Mouse (Mus musculus): ENCODE measurements around the gene Astn2. TPM values are rescaled to one million over a fixed set of nuclear protein-coding genes. Genes with fewer than 3 reads are reported as not detected.

Gene Astn2
- polyA plus RNA-seq, 1 experiment from 2014 or later = 0.82 TPM

GRCm38 (mm10) chr4:66306377-66306776, 98.0 kb downstream of the Astn2 start:
- Histone ChIP-seq H3K9ac (no peak overlapping the region), H3K4me3 (replicated peaks) (no peak overlapping the region), H3K36me3 (no peaks in the 10 kb centered on the region), H3K9me3 (no peaks in the 10 kb centered on the region), H3K27ac (no peak overlapping the region), H3K27me3 (replicated peaks) (no peaks in the 10 kb centered on the region), H3K4me1 (no peaks in the 10 kb centered on the region), H3K4me2 (no peak overlapping the region)
- WGBS = 68% methylated on average over 6 of the region's 6 CpGs
- no peak for ATAC-seq (ENCODE audit: insufficient read depth, low FRiP score, low read depth)

GRCm38 (mm10) chr4:66302686-66303310, 101.6 kb downstream of the Astn2 start:
- Histone ChIP-seq H3K4me1 (no peaks in the 10 kb centered on the region), H3K36me3 (no peaks in the 10 kb centered on the region), H3K4me2 (no peak overlapping the region), H3K4me3 (replicated peaks) (no peak overlapping the region), H3K27me3 (replicated peaks) (no peaks in the 10 kb centered on the region), H3K9me3 (no peaks in the 10 kb centered on the region), H3K27ac (no peak overlapping the region), H3K9ac (no peak overlapping the region)
- no peak for ATAC-seq (ENCODE audit: insufficient read depth, low FRiP score, low read depth)
- 64% methylated on average over 7 of the region's 7 CpGs for WGBS

GRCm38 (mm10) chr4:66285034-66285433, 119.4 kb downstream of the Astn2 start:
- Histone ChIP-seq H3K9ac (no peak overlapping the region), H3K27ac (no peak overlapping the region), H3K36me3 (no peaks in the 10 kb centered on the region), H3K4me1 (no peaks in the 10 kb centered on the region), H3K4me2 (no peak overlapping the region), H3K27me3 (replicated peaks) (no peaks in the 10 kb centered on the region), H3K9me3 (no peaks in the 10 kb centered on the region), H3K4me3 (replicated peaks) (no peak overlapping the region)
- no peak for ATAC-seq (ENCODE audit: insufficient read depth, low FRiP score, low read depth)

- H3K9ac ChIP-seq = no peak overlapping the region
- 72% methylated on average over 4 of the region's 4 CpGs for WGBS
- no peaks in the 10 kb centered on the region for H3K36me3 ChIP-seq
- H3K4me1 ChIP-seq = no peaks in the 10 kb centered on the region
- no peaks in the 10 kb centered on the region for H3K27me3 ChIP-seq (replicated peaks)
- no peak overlapping the region for H3K4me3 ChIP-seq (replicated peaks)
- ATAC-seq (ENCODE audit: insufficient read depth, low FRiP score, low read depth) = no peak
- H3K27ac ChIP-seq = no peak overlapping the region
- H3K4me2 ChIP-seq = no peak overlapping the region
- no peaks in the 10 kb centered on the region for H3K9me3 ChIP-seq
Measured at GRCm38 (mm10) chr4:66276096-66276495, 128.3 kb downstream of the Astn2 start.

GRCm38 (mm10) chr4:66271550-66272117, 132.8 kb downstream of the Astn2 start:
- WGBS = 77% methylated on average over 6 of the region's 6 CpGs
- H3K4me3 ChIP-seq (replicated peaks) = no peak overlapping the region
- no peaks in the 10 kb centered on the region for H3K27me3 ChIP-seq (replicated peaks)
- no peaks in the 10 kb centered on the region for H3K4me1 ChIP-seq
- no peak overlapping the region for H3K27ac ChIP-seq
- no peak overlapping the region for H3K4me2 ChIP-seq
- H3K36me3 ChIP-seq = no peaks in the 10 kb centered on the region
- H3K9me3 ChIP-seq = no peaks in the 10 kb centered on the region
- ATAC-seq (ENCODE audit: insufficient read depth, low FRiP score, low read depth) = no peak
- H3K9ac ChIP-seq = no peak overlapping the region

GRCm38 (mm10) chr4:66264031-66264430, 140.4 kb downstream of the Astn2 start:
- ATAC-seq (ENCODE audit: insufficient read depth, low FRiP score, low read depth) = no peak
- 80% methylated on average over 4 of the region's 4 CpGs for WGBS
- no peaks in the 10 kb centered on the region for H3K9me3 ChIP-seq
- H3K27ac ChIP-seq = no peak overlapping the region
- H3K4me3 ChIP-seq (replicated peaks) = no peak overlapping the region
- no peaks in the 10 kb centered on the region for H3K4me1 ChIP-seq
- no peak overlapping the region for H3K9ac ChIP-seq
- no peaks in the 10 kb centered on the region for H3K27me3 ChIP-seq (replicated peaks)
- H3K36me3 ChIP-seq = no peaks in the 10 kb centered on the region
- no peak overlapping the region for H3K4me2 ChIP-seq

GRCm38 (mm10) chr4:66261276-66261675, 143.1 kb downstream of the Astn2 start:
- Histone ChIP-seq H3K4me1 (no peaks in the 10 kb centered on the region), H3K27me3 (replicated peaks) (no peaks in the 10 kb centered on the region), H3K27ac (no peak overlapping the region), H3K36me3 (no peaks in the 10 kb centered on the region), H3K4me3 (replicated peaks) (no peak overlapping the region), H3K9me3 (no peaks in the 10 kb centered on the region), H3K9ac (no peak overlapping the region), H3K4me2 (no peak overlapping the region)
- ATAC-seq (ENCODE audit: insufficient read depth, low FRiP score, low read depth) = no peak
- whole genome bisulfite sequencing = 86% methylated on average over 3 of the region's 3 CpGs

GRCm38 (mm10) chr4:66258905-66259304, 145.5 kb downstream of the Astn2 start:
- no peak overlapping the region for H3K9ac ChIP-seq
- no peak for ATAC-seq (ENCODE audit: insufficient read depth, low FRiP score, low read depth)
- 71% methylated on average over 2 of the region's 2 CpGs for WGBS
- H3K27ac ChIP-seq = no peak overlapping the region
- no peak overlapping the region for H3K4me2 ChIP-seq
- H3K36me3 ChIP-seq = no peaks in the 10 kb centered on the region
- no peaks in the 10 kb centered on the region for H3K4me1 ChIP-seq
- H3K27me3 ChIP-seq (replicated peaks) = no peaks in the 10 kb centered on the region
- H3K4me3 ChIP-seq (replicated peaks) = no peak overlapping the region
- H3K9me3 ChIP-seq = no peaks in the 10 kb centered on the region

GRCm38 (mm10) chr4:66254695-66255492, 149.5 kb downstream of the Astn2 start:
- H3K4me3 ChIP-seq (replicated peaks) = no peak overlapping the region
- no peaks in the 10 kb centered on the region for H3K27me3 ChIP-seq (replicated peaks)
- 73% methylated on average over 4 of the region's 4 CpGs for WGBS
- no peak for ATAC-seq (ENCODE audit: insufficient read depth, low FRiP score, low read depth)
- H3K36me3 ChIP-seq = no peaks in the 10 kb centered on the region
- no peaks in the 10 kb centered on the region for H3K9me3 ChIP-seq
- H3K4me2 ChIP-seq = no peak overlapping the region
- no peaks in the 10 kb centered on the region for H3K4me1 ChIP-seq
- H3K27ac ChIP-seq = no peak overlapping the region
- H3K9ac ChIP-seq = no peak overlapping the region

GRCm38 (mm10) chr4:66248521-66248920, 155.9 kb downstream of the Astn2 start:
- no peak overlapping the region for H3K4me3 ChIP-seq (replicated peaks)
- ATAC-seq (ENCODE audit: insufficient read depth, low FRiP score, low read depth) = no peak
- H3K27me3 ChIP-seq (replicated peaks) = no peaks in the 10 kb centered on the region
- no peaks in the 10 kb centered on the region for H3K9me3 ChIP-seq
- H3K4me1 ChIP-seq = no peaks in the 10 kb centered on the region
- no peak overlapping the region for H3K4me2 ChIP-seq
- no peaks in the 10 kb centered on the region for H3K36me3 ChIP-seq
- H3K9ac ChIP-seq = no peak overlapping the region
- no peak overlapping the region for H3K27ac ChIP-seq
- 49% methylated on average over 8 of the region's 8 CpGs for WGBS

GRCm38 (mm10) chr4:66242683-66243082, 161.7 kb downstream of the Astn2 start:
- ATAC-seq (ENCODE audit: insufficient read depth, low FRiP score, low read depth) = no peak
- Histone ChIP-seq H3K27me3 (replicated peaks) (no peaks in the 10 kb centered on the region), H3K27ac (no peak overlapping the region), H3K9me3 (no peaks in the 10 kb centered on the region), H3K9ac (no peak overlapping the region), H3K4me2 (no peak overlapping the region), H3K4me3 (replicated peaks) (no peak overlapping the region), H3K4me1 (no peaks in the 10 kb centered on the region), H3K36me3 (no peaks in the 10 kb centered on the region)

- H3K4me1 ChIP-seq = no peaks in the 10 kb centered on the region
- H3K9ac ChIP-seq = no peak overlapping the region
- H3K27me3 ChIP-seq (replicated peaks) = no peaks in the 10 kb centered on the region
- no peak overlapping the region for H3K4me3 ChIP-seq (replicated peaks)
- H3K36me3 ChIP-seq = no peaks in the 10 kb centered on the region
- no peak for ATAC-seq (ENCODE audit: insufficient read depth, low FRiP score, low read depth)
- H3K9me3 ChIP-seq = no peaks in the 10 kb centered on the region
- H3K27ac ChIP-seq = no peak overlapping the region
- H3K4me2 ChIP-seq = no peak overlapping the region
- WGBS = 80% methylated on average over 3 of the region's 3 CpGs
Measured at GRCm38 (mm10) chr4:66232799-66233198, 171.6 kb downstream of the Astn2 start.

Data from stomach, embryonic 15.5 days (tissue).